Mouse (Mus musculus) midbrain, embryonic 11.5 days (tissue): ENCODE data around the gene Aire. TPM values are rescaled to one million over a fixed set of nuclear protein-coding genes. Genes with fewer than 3 reads are reported as not detected.
A peak's percentile ranks its signal among the peaks of the same experiment; 100 is the strongest.

Experiments
- ATAC-seq: fragments of 200-750 bp; cut with Nextera tagmentation; 2 replicates; pipeline ENCODE4 v1.8.0; 2017; ENCODE audit warnings: moderate TSS enrichment, moderate library complexity; ENCODE audit not compliant: low FRiP score
- DNase-seq: peaks from one replicate; pipeline ENCODE4 v3.0.0; 2015; ENCODE audit warnings: low spot score; ENCODE audit errors: missing footprints
- H3K27ac ChIP-seq: fragments of 300-500 bp; sonication (generic); 2 replicates; pipeline ENCODE4 v1.5.1; 2014; ENCODE audit warnings: low read depth, low read length
- H3K27me3 ChIP-seq: fragments of 300-500 bp; sonication (generic); 2 replicates; pipeline ENCODE4 v1.6.1; 2014; ENCODE audit warnings: mild to moderate bottlenecking, low read length, moderate library complexity, mixed read lengths; ENCODE audit not compliant: control insufficient read depth, insufficient read depth
- H3K36me3 ChIP-seq: fragments of 300-500 bp; sonication (generic); 2 replicates; pipeline ENCODE4 v1.6.1; 2014; ENCODE audit warnings: mild to moderate bottlenecking, low read length, moderate library complexity, mixed read lengths; ENCODE audit not compliant: control insufficient read depth, insufficient read depth
- H3K4me1 ChIP-seq: fragments of 300-500 bp; sonication (generic); 2 replicates; pipeline ENCODE4 v1.6.1; 2014; ENCODE audit warnings: low read length; ENCODE audit not compliant: control insufficient read depth, insufficient read depth
- H3K4me2 ChIP-seq: fragments of 300-500 bp; sonication (generic); 2 replicates; pipeline ENCODE4 v1.6.1; 2014; ENCODE audit warnings: mild to moderate bottlenecking, moderate library complexity
- H3K4me3 ChIP-seq: fragments of 300-500 bp; sonication (generic); 2 replicates; pipeline ENCODE4 v1.5.1; 2014; ENCODE audit warnings: low read depth, low read length
- H3K9ac ChIP-seq: fragments of 300-500 bp; sonication (generic); 2 replicates; pipeline ENCODE4 v1.6.1; 2014; ENCODE audit warnings: low read length
- H3K9me3 ChIP-seq: fragments of 300-500 bp; sonication (generic); 2 replicates; pipeline ENCODE4 v1.6.1; 2016; ENCODE audit warnings: low read length; ENCODE audit not compliant: control insufficient read depth
- WGBS: fragments of 180-500 bp; shearing (Covaris S2); extraction: QIAGEN DNeasy Blood & Tissue Kit; methylation state at CpG from one replicate; pipeline ENCODE4 v1.1.7; 2014; 5-methylcytosine and 5-hydroxymethylcytosine counted together
- polyA plus RNA-seq: library from polyadenylated mRNA; unstranded; fragments of >200 nt; fragmentation: Nextera tagmentation; extraction: Ambion mirVana; gene quantifications from 2 replicates; pipeline ENCODE4 v1.2.1, GENCODE M21; 2014

The Aire gene
- polyA plus RNA-seq, 1 experiment from 2014 or later = not detected

- Histone ChIP-seq H3K9me3 (no peaks in the 10 kb centered on the region), H3K4me3 (no peak overlapping the region), H3K36me3 (peaks cover 8% of the 10 kb centered on the region; the same call in 1 of the 2 replicates), H3K4me2 (no peak overlapping the region), H3K9ac (no peak overlapping the region), H3K27me3 (no peaks in the 10 kb centered on the region), H3K4me1 (peaks cover 22% of the 10 kb centered on the region), H3K27ac (no peak overlapping the region)
- WGBS = 92% methylated on average over 4 of the region's 4 CpGs
- no peak for ATAC-seq
- DNase-seq = no peak
These were observed 37.5 kb downstream of the Aire start for GRCm38 (mm10) chr10:78005791-78006438.

- H3K36me3 ChIP-seq = peaks cover 17% of the 10 kb centered on the region
- no peak overlapping the region for H3K4me2 ChIP-seq
- WGBS = 91% methylated on average over 3 of the region's 3 CpGs
- no peak overlapping the region for H3K9ac ChIP-seq
- DNase-seq (no peak), ATAC-seq (no peak)
- peaks cover 22% of the 10 kb centered on the region for H3K4me1 ChIP-seq
- no peaks in the 10 kb centered on the region for H3K9me3 ChIP-seq
- no peak overlapping the region for H3K4me3 ChIP-seq
- no peak overlapping the region for H3K27ac ChIP-seq
- H3K27me3 ChIP-seq = no peaks in the 10 kb centered on the region
These were observed 38.8 kb downstream of the Aire start for GRCm38 (mm10) chr10:78004479-78005100.

GRCm38 (mm10) chr10:78002316-78002715 is 41.1 kb downstream of the Aire start:
- WGBS = 90% methylated on average over 2 of the region's 2 CpGs
- no peak for ATAC-seq
- no peak overlapping the region for H3K9ac ChIP-seq
- no peak for DNase-seq
- H3K4me2 ChIP-seq = no peak overlapping the region
- no peak overlapping the region for H3K4me3 ChIP-seq
- H3K27me3 ChIP-seq = no peaks in the 10 kb centered on the region
- no peaks in the 10 kb centered on the region for H3K9me3 ChIP-seq
- no peak overlapping the region for H3K27ac ChIP-seq
- peaks cover 7% of the 10 kb centered on the region for H3K4me1 ChIP-seq
- H3K36me3 ChIP-seq = peaks cover 20% of the 10 kb centered on the region

GRCm38 (mm10) chr10:78001796-78002195 is 41.6 kb downstream of the Aire start:
- H3K36me3 ChIP-seq = peaks cover 24% of the 10 kb centered on the region
- 93% methylated on average over 11 of the region's 11 CpGs for WGBS

GRCm38 (mm10) chr10:78000200-78000599 is 43.2 kb downstream of the Aire start:
- Histone ChIP-seq H3K4me1 (no peaks in the 10 kb centered on the region), H3K4me2 (no peak overlapping the region), H3K4me3 (no peak overlapping the region), H3K9ac (no peak overlapping the region), H3K9me3 (no peaks in the 10 kb centered on the region), H3K27ac (no peak overlapping the region), H3K27me3 (no peaks in the 10 kb centered on the region), H3K36me3 (peaks cover 28% of the 10 kb centered on the region)
- 93% methylated on average over 5 of the region's 5 CpGs for WGBS
- DNase-seq (no peak), ATAC-seq (no peak)

More at GRCm38 (mm10) chr10:78001796-78002195, 41.6 kb downstream of the Aire start:
- 0 out of 2 replicates have a peak, but pooled peaks cover 2% of the 10 kb centered on the region for H3K4me1 ChIP-seq
- no peaks in the 10 kb centered on the region for H3K27me3 ChIP-seq
- no peak overlapping the region for H3K27ac ChIP-seq
- no peaks in the 10 kb centered on the region for H3K9me3 ChIP-seq
- H3K4me3 ChIP-seq = no peak overlapping the region
- no peak overlapping the region for H3K9ac ChIP-seq
- no peak overlapping the region for H3K4me2 ChIP-seq
- DNase-seq = no peak
- no peak for ATAC-seq

GRCm38 (mm10) chr10:77995639-77996038 is 47.8 kb downstream of the Aire start:
- Histone ChIP-seq H3K9ac (no peak overlapping the region), H3K27me3 (no peaks in the 10 kb centered on the region), H3K4me1 (no peaks in the 10 kb centered on the region), H3K36me3 (peaks cover 27% of the 10 kb centered on the region), H3K4me3 (no peak overlapping the region), H3K9me3 (no peaks in the 10 kb centered on the region), H3K4me2 (no peak overlapping the region), H3K27ac (no peak overlapping the region)
- 91% methylated on average over 3 of the region's 3 CpGs for WGBS
- DNase-seq (no peak), ATAC-seq (no peak)

GRCm38 (mm10) chr10:77985775-77986174 is 57.6 kb downstream of the Aire start:
- Histone ChIP-seq H3K4me3 (no peak overlapping the region), H3K27ac (no peak overlapping the region), H3K9me3 (no peaks in the 10 kb centered on the region), H3K27me3 (no peaks in the 10 kb centered on the region), H3K4me2 (no peak overlapping the region), H3K36me3 (peaks cover 22% of the 10 kb centered on the region), H3K9ac (no peak overlapping the region), H3K4me1 (no peaks in the 10 kb centered on the region)
- WGBS = 74% methylated on average over 5 of the region's 5 CpGs
- ATAC-seq (no peak), DNase-seq (no peak)

- ATAC-seq (peak; percentile 60), DNase-seq (peak; percentile 92)
- H3K9ac ChIP-seq = no peak overlapping the region
- WGBS = 5% methylated on average over 4 of the region's 4 CpGs
- H3K4me2 ChIP-seq = no peak overlapping the region
- no peaks in the 10 kb centered on the region for H3K27me3 ChIP-seq
- no peak overlapping the region for H3K4me3 ChIP-seq
- no peak overlapping the region for H3K27ac ChIP-seq
- no peaks in the 10 kb centered on the region for H3K9me3 ChIP-seq
- no peaks in the 10 kb centered on the region for H3K4me1 ChIP-seq
- peaks cover 16% of the 10 kb centered on the region for H3K36me3 ChIP-seq
These were observed 58.8 kb downstream of the Aire start for GRCm38 (mm10) chr10:77984660-77985059.
